Mouse (Mus musculus) CD8-positive naive resting alpha-beta T cell, adult 57 days (primary cell): ENCODE results near the gene Esf1. TPM values are rescaled to one million over a fixed set of nuclear protein-coding genes. Genes with fewer than 3 reads are reported as not detected.

Experiments used
- total RNA-seq: library from RNA; stranded (reverse); gene quantifications from one replicate; pipeline ENCODE4 v1.2.4, GENCODE M21; 2023

Esf1 gene
- total RNA-seq: 44.2 TPM

GRCm38 (mm10) chr2:140170127-140170802, at the start of gene Esf1, which contains the start of gene Ndufaf5:
Gene Esf1 (minus strand): TSS chr2:140170564.
Gene Ndufaf5 (plus strand): TSS chr2:140170649.

DNA sequence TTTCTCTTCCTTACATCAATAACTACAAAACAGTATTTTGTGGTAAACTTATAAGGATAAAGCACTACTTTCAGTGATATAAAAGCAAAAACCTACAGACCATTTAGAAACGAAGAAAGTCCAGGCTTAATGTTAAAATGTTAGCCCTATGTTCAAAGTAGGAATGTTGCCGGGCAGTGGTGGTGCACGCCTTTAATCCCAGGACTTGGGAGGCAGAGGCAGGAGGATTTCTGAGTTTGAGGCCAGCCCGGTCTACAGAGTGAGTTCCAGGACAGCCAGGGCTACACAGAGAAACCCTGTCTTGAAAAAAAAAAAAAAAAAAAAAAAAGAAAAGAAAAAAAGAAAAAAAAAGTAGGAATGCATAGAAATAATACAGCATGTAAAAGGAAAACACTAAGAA, 18.6 kb downstream of the Esf1 start, which contains the start of gene Gm17374:
TSS of gene Gm17374 (plus strand) at position 301 of the 400 bp plus-strand sequence.

Other genes starting within 250 kb of the Esf1 start
- gene Tasp1, start 103.8 kb downstream of the Esf1 start, total RNA-seq: 20.9 TPM
- gene Gm17374, start 18.5 kb downstream of the Esf1 start, total RNA-seq: not detected
- gene Ndufaf5, start 85 bp upstream of the Esf1 start, total RNA-seq: 15.9 TPM
- gene Sel1l2, start 219.1 kb upstream of the Esf1 start, total RNA-seq: not detected
- 0.52 TPM for gene Macrod2, start 224.7 kb upstream of the Esf1 start, total RNA-seq